Mouse (Mus musculus): ENCODE data around the gene Cdk8. TPM values are rescaled to one million over a fixed set of nuclear protein-coding genes. Genes with fewer than 3 reads are reported as not detected.

Gene Cdk8
- polyA plus RNA-seq, 1 experiment from 2014 or later, result 23.7 TPM

DNA sequence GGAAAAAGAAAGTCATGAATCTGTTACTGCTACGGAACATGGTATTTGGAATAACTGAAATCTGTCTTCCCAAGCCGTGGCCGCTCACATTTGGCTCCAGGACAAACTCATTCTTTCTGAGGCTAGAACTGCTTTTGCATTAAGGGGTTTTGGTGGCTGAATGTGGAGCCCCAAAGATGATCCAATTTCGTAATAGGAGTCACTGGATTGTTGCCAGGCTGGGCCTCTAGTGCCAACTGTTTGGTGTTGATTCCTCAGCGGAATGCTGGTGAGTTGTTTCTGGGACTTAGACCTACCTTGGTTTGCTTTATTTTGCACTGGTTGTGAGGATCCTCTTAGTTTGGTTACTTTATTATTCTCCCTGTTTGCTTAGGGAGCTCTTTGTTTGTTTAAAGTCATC is 7.2 kb upstream of the Cdk8 start:
- Histone ChIP-seq H3K36me3 (ENCODE audit: control insufficient read depth, insufficient read depth, low read length) (peaks cover 8% of the 10 kb centered on the region; the same call in 1 of the 2 replicates), H3K9me3 (ENCODE audit: control insufficient read depth, low read length) (no peaks in the 10 kb centered on the region), H3K27ac (replicated peaks; ENCODE audit: low read depth, low read length) (no peak overlapping the region), H3K27me3 (replicated peaks; ENCODE audit: control insufficient read depth, insufficient read depth, low read length) (no peaks in the 10 kb centered on the region), H3K4me2 (ENCODE audit: low read depth, low read length) (no peak overlapping the region), H3K9ac (ENCODE audit: low read depth, low read length) (no peak overlapping the region), H3K4me1 (ENCODE audit: control insufficient read depth, insufficient read depth, low read length) (peaks cover 5% of the 10 kb centered on the region; the same call in 1 of the 2 replicates), H3K4me3 (ENCODE audit: low read depth, low read length) (no peak overlapping the region)
- WGBS, result 75% methylated on average over 5 of the region's 5 CpGs
- no peak for ATAC-seq (ENCODE audit: low read depth)
- DNase-seq (ENCODE audit: low spot score), result peak; percentile 59

DNA sequence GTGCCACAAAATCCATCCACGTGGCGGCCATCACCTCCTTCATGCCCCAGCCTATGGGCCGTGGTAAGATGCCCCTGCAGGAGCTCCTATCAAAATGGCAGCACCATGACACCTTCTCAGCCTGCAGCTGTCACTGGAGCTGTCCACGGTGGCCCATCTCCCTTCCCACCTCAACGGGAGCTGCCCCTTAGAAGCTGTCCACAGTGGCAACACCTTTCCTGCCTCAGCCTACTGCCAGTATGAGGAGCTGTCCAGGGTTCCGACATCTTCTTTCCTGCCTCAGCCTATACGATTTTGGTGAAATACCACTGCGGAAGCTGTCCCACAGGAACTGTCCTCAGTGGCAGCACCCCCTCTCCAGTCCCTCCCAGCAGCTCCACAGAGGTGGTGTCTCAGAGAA is 3.5 kb upstream of the Cdk8 start:
- no peak for DNase-seq (ENCODE audit: low spot score)
- H3K4me2 ChIP-seq (ENCODE audit: low read depth, low read length), result no peak overlapping the region
- no peak for ATAC-seq (ENCODE audit: low read depth)
- 85% methylated on average over 7 of the region's 8 CpGs for WGBS
- H3K9me3 ChIP-seq (ENCODE audit: control insufficient read depth, low read length), result no peaks in the 10 kb centered on the region
- H3K27ac ChIP-seq (replicated peaks; ENCODE audit: low read depth, low read length), result no peak overlapping the region
- H3K4me3 ChIP-seq (ENCODE audit: low read depth, low read length), result no peak overlapping the region
- H3K9ac ChIP-seq (ENCODE audit: low read depth, low read length), result no peak overlapping the region
- no peaks in the 10 kb centered on the region for H3K36me3 ChIP-seq (ENCODE audit: control insufficient read depth, insufficient read depth, low read length)
- H3K27me3 ChIP-seq (replicated peaks; ENCODE audit: control insufficient read depth, insufficient read depth, low read length), result no peaks in the 10 kb centered on the region
- peaks cover 5% of the 10 kb centered on the region for H3K4me1 ChIP-seq (ENCODE audit: control insufficient read depth, insufficient read depth, low read length)

DNA sequence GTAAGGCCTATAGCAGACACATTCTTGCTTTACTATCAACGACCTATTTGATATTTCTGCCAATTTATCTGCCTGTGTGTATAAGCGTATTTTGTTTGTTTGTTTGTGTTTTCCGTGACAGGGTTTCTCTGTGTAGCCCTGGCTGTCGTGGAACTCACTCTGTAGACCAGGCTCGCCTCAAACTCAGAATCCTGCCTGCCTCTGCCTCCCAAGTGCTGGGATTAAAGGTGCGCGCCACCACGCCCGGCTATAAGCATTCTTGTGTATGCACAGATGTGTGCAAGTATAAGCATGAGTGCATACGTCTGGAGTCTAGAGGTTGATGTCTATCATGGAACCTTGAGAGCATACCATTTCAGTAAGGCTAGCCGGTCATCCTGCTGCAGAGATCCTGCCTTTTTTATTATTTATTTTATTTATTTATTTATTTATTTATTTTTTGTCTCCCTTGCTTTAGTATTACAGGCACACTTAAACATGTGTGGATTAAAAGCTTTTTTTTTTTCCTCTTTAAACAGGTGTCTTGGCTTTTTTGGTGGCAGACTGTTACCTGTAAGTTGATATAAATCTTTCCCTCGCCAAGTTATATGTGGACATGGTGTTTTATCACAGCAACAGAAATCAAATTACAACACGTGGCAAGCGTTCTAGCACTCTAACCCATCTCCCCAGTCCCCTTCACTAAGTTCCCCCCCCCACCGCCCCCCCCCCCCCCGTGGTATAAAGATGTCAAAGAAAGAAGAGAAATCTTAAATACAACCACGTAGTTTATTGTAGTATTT is 970 bp upstream of the Cdk8 start:
- Histone ChIP-seq H3K9ac (ENCODE audit: low read depth, low read length) (peak overlapping the region; percentile 92), H3K4me1 (ENCODE audit: control insufficient read depth, insufficient read depth, low read length) (peaks cover 11% of the 10 kb centered on the region), H3K36me3 (ENCODE audit: control insufficient read depth, insufficient read depth, low read length) (no peaks in the 10 kb centered on the region), H3K27ac (replicated peaks; ENCODE audit: low read depth, low read length) (peak overlapping the region; percentile 97), H3K27me3 (replicated peaks; ENCODE audit: control insufficient read depth, insufficient read depth, low read length) (no peaks in the 10 kb centered on the region), H3K9me3 (ENCODE audit: control insufficient read depth, low read length) (no peaks in the 10 kb centered on the region), H3K4me2 (ENCODE audit: low read depth, low read length) (peak overlapping the region; percentile 70), H3K4me3 (ENCODE audit: low read depth, low read length) (peak overlapping the region; percentile 78)
- DNase-seq (ENCODE audit: low spot score), result no peak
- WGBS, result 57% methylated on average over 17 of the region's 17 CpGs
- ATAC-seq (ENCODE audit: low read depth), result no peak

DNA sequence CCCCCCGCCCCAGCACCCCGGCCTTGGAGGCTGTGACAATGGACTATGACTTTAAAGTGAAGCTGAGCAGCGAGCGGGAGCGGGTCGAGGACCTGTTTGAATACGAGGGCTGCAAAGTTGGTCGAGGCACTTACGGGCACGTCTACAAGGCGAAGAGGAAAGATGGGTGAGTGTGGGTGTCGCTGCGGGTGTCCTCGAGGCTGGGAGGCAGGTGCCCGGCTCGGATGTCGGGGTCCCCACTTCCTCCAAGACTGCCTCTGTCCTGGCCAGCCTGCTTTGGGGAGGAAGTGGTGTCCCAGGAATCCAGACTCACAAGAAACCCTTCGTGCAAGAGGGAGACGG is 596 bp downstream of the Cdk8 start:
- Histone ChIP-seq H3K27me3 (replicated peaks; ENCODE audit: control insufficient read depth, insufficient read depth, low read length) (no peaks in the 10 kb centered on the region), H3K4me2 (ENCODE audit: low read depth, low read length) (peak overlapping the region; percentile 70), H3K36me3 (ENCODE audit: control insufficient read depth, insufficient read depth, low read length) (no peaks in the 10 kb centered on the region), H3K4me1 (ENCODE audit: control insufficient read depth, insufficient read depth, low read length) (peaks cover 11% of the 10 kb centered on the region), H3K9me3 (ENCODE audit: control insufficient read depth, low read length) (no peaks in the 10 kb centered on the region), H3K27ac (replicated peaks; ENCODE audit: low read depth, low read length) (peak overlapping the region; percentile 97), H3K9ac (ENCODE audit: low read depth, low read length) (peak overlapping the region; percentile 92), H3K4me3 (ENCODE audit: low read depth, low read length) (peak overlapping the region; percentile 78)
- 0% methylated on average over 16 of the region's 19 CpGs for WGBS
- ATAC-seq (ENCODE audit: low read depth), result no peak; the same call in 1 of the 2 replicates
- DNase-seq (ENCODE audit: low spot score), result no peak

DNA sequence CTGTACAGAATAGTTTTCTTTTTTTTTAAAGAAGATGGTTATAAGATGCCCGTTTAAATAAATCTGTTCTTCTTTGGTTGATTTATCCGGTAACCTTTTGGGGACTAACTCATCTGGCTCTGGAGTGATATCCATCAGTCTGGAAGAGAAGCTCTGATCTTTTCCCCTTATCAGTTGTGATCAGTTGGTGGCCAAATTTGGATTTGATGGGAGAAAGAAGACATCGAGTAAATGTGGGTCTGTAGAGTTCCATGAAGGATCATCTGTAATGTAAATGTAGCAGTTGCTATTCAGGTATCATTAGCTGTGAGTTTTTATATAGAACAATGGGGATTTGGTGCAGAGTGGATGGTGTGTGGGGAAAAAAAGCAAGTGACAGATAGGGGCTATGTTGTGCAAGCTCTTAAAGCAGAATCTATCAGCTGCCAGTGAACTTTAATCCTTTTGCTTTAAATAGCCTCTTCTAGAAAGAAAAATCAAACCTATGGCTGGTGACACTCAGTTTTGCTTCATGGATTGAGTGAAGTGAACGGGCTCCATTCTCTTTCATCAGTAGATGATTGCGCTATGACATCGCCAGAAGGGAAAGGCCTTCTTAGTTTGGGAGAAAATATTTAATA is 1.1 kb downstream of the Cdk8 start:
- H3K9me3 ChIP-seq (ENCODE audit: control insufficient read depth, low read length), result no peaks in the 10 kb centered on the region
- 37% methylated on average over 6 of the region's 6 CpGs for WGBS
- H3K27ac ChIP-seq (replicated peaks; ENCODE audit: low read depth, low read length), result no peak overlapping the region
- DNase-seq (ENCODE audit: low spot score), result no peak
- peak overlapping the region; percentile 70 for H3K4me2 ChIP-seq (ENCODE audit: low read depth, low read length)
- no peaks in the 10 kb centered on the region for H3K36me3 ChIP-seq (ENCODE audit: control insufficient read depth, insufficient read depth, low read length)
- peak overlapping the region; percentile 92 for H3K9ac ChIP-seq (ENCODE audit: low read depth, low read length)
- peak overlapping the region; percentile 78 for H3K4me3 ChIP-seq (ENCODE audit: low read depth, low read length)
- no peaks in the 10 kb centered on the region for H3K27me3 ChIP-seq (replicated peaks; ENCODE audit: control insufficient read depth, insufficient read depth, low read length)
- ATAC-seq (ENCODE audit: low read depth), result no peak
- peaks cover 11% of the 10 kb centered on the region for H3K4me1 ChIP-seq (ENCODE audit: control insufficient read depth, insufficient read depth, low read length)

DNA sequence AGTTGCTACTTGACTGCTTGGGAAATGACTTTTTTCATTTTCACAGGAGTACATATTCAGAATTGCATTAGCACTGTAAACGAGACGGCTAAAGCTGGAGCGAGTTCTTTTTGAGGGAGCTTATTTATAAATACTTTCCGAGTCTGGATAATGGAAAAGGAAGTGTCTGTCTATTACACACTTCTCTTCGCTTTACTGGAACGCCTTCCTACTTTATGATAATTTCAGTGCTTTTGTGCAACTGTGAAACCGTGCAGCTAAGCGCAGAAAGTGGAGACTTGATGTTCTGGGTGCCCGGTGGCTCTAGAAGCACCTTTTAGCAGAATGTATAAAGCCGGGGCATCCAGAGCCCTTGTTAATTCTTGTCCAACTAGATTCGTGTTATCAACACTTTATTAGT is 1.8 kb downstream of the Cdk8 start:
- no peaks in the 10 kb centered on the region for H3K36me3 ChIP-seq (ENCODE audit: control insufficient read depth, insufficient read depth, low read length)
- H3K4me3 ChIP-seq (ENCODE audit: low read depth, low read length), result peak overlapping the region; percentile 78
- H3K9me3 ChIP-seq (ENCODE audit: control insufficient read depth, low read length), result no peaks in the 10 kb centered on the region
- DNase-seq (ENCODE audit: low spot score), result no peak
- ATAC-seq (ENCODE audit: low read depth), result no peak
- H3K9ac ChIP-seq (ENCODE audit: low read depth, low read length), result peak overlapping the region; percentile 92
- H3K27ac ChIP-seq (replicated peaks; ENCODE audit: low read depth, low read length), result no peak overlapping the region
- H3K4me1 ChIP-seq (ENCODE audit: control insufficient read depth, insufficient read depth, low read length), result peaks cover 11% of the 10 kb centered on the region
- H3K27me3 ChIP-seq (replicated peaks; ENCODE audit: control insufficient read depth, insufficient read depth, low read length), result no peaks in the 10 kb centered on the region
- peak overlapping the region; percentile 70 for H3K4me2 ChIP-seq (ENCODE audit: low read depth, low read length)
- 65% methylated on average over 11 of the region's 11 CpGs for WGBS

DNA sequence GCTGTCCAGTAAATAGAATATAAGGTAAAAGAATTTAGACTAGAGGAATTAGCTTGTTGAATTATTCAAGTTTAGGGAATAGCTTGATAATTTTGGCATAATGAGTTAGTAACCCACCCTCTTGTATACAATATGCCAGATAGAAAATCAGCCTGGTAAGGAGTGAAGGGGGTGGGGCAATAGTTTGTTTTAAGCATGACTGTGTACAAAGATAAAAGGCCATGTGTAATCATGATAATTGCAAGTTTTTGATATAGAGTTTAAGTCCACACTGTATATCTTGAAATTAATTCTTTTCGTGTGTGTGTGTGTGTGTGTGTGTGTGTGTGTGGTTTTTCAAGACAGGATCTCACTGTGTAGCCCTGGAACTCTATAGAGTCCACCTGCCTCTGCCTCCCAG is 3.3 kb downstream of the Cdk8 start:
- Histone ChIP-seq H3K9me3 (ENCODE audit: control insufficient read depth, low read length) (no peaks in the 10 kb centered on the region), H3K27me3 (replicated peaks; ENCODE audit: control insufficient read depth, insufficient read depth, low read length) (no peaks in the 10 kb centered on the region), H3K36me3 (ENCODE audit: control insufficient read depth, insufficient read depth, low read length) (no peaks in the 10 kb centered on the region), H3K4me1 (ENCODE audit: control insufficient read depth, insufficient read depth, low read length) (peaks cover 11% of the 10 kb centered on the region), H3K4me3 (ENCODE audit: low read depth, low read length) (no peak overlapping the region), H3K9ac (ENCODE audit: low read depth, low read length) (no peak overlapping the region), H3K27ac (replicated peaks; ENCODE audit: low read depth, low read length) (no peak overlapping the region), H3K4me2 (ENCODE audit: low read depth, low read length) (no peak overlapping the region)
- DNase-seq (ENCODE audit: low spot score) (no peak), ATAC-seq (ENCODE audit: low read depth) (no peak)
- WGBS, result 75% methylated on average over 1 of the region's 1 CpGs

DNA sequence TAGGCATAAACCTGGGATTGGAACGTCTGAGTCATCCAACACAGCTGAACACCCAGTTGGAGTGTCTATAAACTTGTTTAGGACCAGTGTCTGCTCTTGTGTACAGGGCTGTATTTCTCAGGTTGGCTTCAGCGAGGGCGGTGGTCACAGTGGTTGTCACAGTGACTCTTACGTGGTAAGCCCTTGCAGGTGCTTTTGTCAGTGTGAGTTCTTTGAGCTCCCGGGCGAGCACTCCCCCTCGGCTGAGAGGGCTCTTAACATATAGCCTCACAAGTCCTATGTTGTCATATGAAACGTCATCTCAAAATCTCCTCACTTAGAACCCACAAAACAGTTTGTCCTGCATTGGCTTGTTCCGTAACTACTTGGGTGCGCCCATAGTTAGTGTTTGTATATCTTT is 7.2 kb downstream of the Cdk8 start:
- H3K27ac ChIP-seq (replicated peaks; ENCODE audit: low read depth, low read length), result no peak overlapping the region
- H3K4me3 ChIP-seq (ENCODE audit: low read depth, low read length), result no peak overlapping the region
- no peaks in the 10 kb centered on the region for H3K27me3 ChIP-seq (replicated peaks; ENCODE audit: control insufficient read depth, insufficient read depth, low read length)
- H3K4me1 ChIP-seq (ENCODE audit: control insufficient read depth, insufficient read depth, low read length), result no peaks in the 10 kb centered on the region
- no peaks in the 10 kb centered on the region for H3K36me3 ChIP-seq (ENCODE audit: control insufficient read depth, insufficient read depth, low read length)
- ATAC-seq (ENCODE audit: low read depth), result no peak
- 88% methylated on average over 10 of the region's 10 CpGs for WGBS
- no peaks in the 10 kb centered on the region for H3K9me3 ChIP-seq (ENCODE audit: control insufficient read depth, low read length)
- H3K9ac ChIP-seq (ENCODE audit: low read depth, low read length), result no peak overlapping the region
- no peak overlapping the region for H3K4me2 ChIP-seq (ENCODE audit: low read depth, low read length)
- no peak for DNase-seq (ENCODE audit: low spot score)

DNA sequence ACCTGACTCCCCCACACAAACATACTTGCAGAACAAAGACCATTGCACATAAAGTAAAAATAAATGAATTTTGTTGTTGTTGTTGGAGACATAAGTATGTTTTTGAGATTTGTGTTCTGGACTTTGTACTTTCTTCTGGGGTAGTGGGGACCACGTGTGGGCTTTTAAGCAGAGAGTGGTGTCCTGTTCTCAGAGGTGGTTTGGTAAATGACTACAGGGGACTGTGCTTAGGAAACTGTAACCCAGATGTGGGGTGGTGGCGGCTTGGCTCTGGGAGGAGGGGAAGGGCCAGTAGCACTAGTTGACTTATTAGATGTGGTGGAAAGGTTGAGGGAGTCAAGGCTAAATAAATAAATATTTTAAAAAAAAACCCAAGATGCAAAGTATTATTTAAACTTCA is 9.7 kb downstream of the Cdk8 start:
- Histone ChIP-seq H3K9me3 (ENCODE audit: control insufficient read depth, low read length) (no peaks in the 10 kb centered on the region), H3K27ac (replicated peaks; ENCODE audit: low read depth, low read length) (no peak overlapping the region), H3K4me3 (ENCODE audit: low read depth, low read length) (no peak overlapping the region), H3K4me1 (ENCODE audit: control insufficient read depth, insufficient read depth, low read length) (no peaks in the 10 kb centered on the region), H3K27me3 (replicated peaks; ENCODE audit: control insufficient read depth, insufficient read depth, low read length) (no peaks in the 10 kb centered on the region), H3K4me2 (ENCODE audit: low read depth, low read length) (no peak overlapping the region), H3K36me3 (ENCODE audit: control insufficient read depth, insufficient read depth, low read length) (no peaks in the 10 kb centered on the region), H3K9ac (ENCODE audit: low read depth, low read length) (no peak overlapping the region)
- DNase-seq (ENCODE audit: low spot score), result no peak
- 82% methylated on average over 2 of the region's 2 CpGs for WGBS
- no peak for ATAC-seq (ENCODE audit: low read depth)

All from embryonic facial prominence, embryonic 14.5 days (tissue).